Mouse (Mus musculus) forebrain, embryonic 14.5 days (tissue): ENCODE measurements around the gene Prrt4. TPM values are rescaled to one million over a fixed set of nuclear protein-coding genes. Genes with fewer than 3 reads are reported as not detected.

ENCODE experiments used
- ATAC-seq: fragments of 200-750 bp; cut with Nextera tagmentation; 2 replicates; pipeline ENCODE4 v1.8.0; 2017; ENCODE audit warnings: mild to moderate bottlenecking, moderate library complexity
- DNase-seq: peaks from one replicate; pipeline ENCODE4 v3.0.0-alpha.2; 2015; ENCODE audit warnings: low spot score
- H3K27ac ChIP-seq: fragments of 300-500 bp; sonication (generic); 2 replicates; pipeline ENCODE4 v1.5.1; 2014; ENCODE audit warnings: low read depth, mild to moderate bottlenecking, control low read depth, low read length, moderate library complexity
- H3K27me3 ChIP-seq: fragments of 300-500 bp; sonication (generic); replicated peaks from 2 replicates; pipeline ENCODE4 v1.6.1; 2014; ENCODE audit warnings: low read length, control low read depth, mixed read lengths; ENCODE audit not compliant: control insufficient read depth, insufficient read depth
- H3K36me3 ChIP-seq: fragments of 300-500 bp; sonication (generic); 2 replicates; pipeline ENCODE4 v1.6.1; 2014; ENCODE audit warnings: low read length, control low read depth; ENCODE audit not compliant: control insufficient read depth, insufficient read depth
- H3K4me1 ChIP-seq: fragments of 300-500 bp; sonication (generic); 2 replicates; pipeline ENCODE4 v1.6.1; 2014; ENCODE audit warnings: antibody characterized with exemption, low read length, control low read depth; ENCODE audit not compliant: control insufficient read depth, insufficient read depth
- H3K4me2 ChIP-seq: fragments of 300-500 bp; sonication (generic); 2 replicates; pipeline ENCODE4 v1.6.1; 2014; ENCODE audit warnings: mild to moderate bottlenecking, control low read depth, low read length
- H3K4me3 ChIP-seq: fragments of 300-500 bp; sonication (generic); 2 replicates; pipeline ENCODE4 v1.5.1; 2014; ENCODE audit warnings: low read depth, low read length, control low read depth
- H3K9ac ChIP-seq: fragments of 300-500 bp; sonication (generic); 2 replicates; pipeline ENCODE4 v1.6.1; 2014; ENCODE audit warnings: mild to moderate bottlenecking, low read length, control low read depth, moderate library complexity
- H3K9me3 ChIP-seq: fragments of 300-500 bp; sonication (generic); replicated peaks from 2 replicates; pipeline ENCODE4 v1.6.1; 2016; ENCODE audit warnings: low read length, control low read depth, mixed read lengths; ENCODE audit not compliant: control insufficient read depth
- WGBS: fragments of 180-500 bp; shearing (Covaris S2); extraction: QIAGEN DNeasy Blood & Tissue Kit; methylation state at CpG from one replicate; pipeline ENCODE4 v1.1.7; 2014; 5-methylcytosine and 5-hydroxymethylcytosine counted together
- polyA plus RNA-seq: library from polyadenylated mRNA; unstranded; fragments of >200 nt; fragmentation: Nextera tagmentation; extraction: Ambion mirVana; gene quantifications from 2 replicates; pipeline ENCODE4 v1.2.1, GENCODE M21; 2014

The Prrt4 gene
- polyA plus RNA-seq, 1 experiment from 2014 or later: 1.9 TPM

DNA sequence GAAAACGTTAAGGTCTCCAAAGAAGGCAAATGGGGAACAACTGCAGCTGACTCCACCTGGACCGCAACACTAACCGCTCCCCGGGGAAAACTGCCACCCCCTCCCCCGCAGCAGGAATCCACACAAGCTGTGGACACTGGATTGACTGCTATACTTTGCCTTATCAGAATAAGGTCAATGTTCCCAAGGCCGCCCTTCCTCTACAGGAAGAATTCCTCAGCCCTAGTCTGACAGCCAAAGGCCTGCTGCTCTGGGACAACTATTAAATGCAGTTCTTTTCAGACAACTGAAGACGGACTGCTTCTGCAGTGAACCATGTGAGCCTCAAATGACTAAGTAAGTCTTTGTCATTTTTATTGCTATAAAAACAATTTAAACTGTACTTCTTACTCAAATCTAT, 32.7 kb downstream of the Prrt4 start:
- no peak overlapping the region for H3K27ac ChIP-seq
- H3K4me3 ChIP-seq: no peak overlapping the region
- no peaks in the 10 kb centered on the region for H3K9me3 ChIP-seq
- H3K36me3 ChIP-seq: peaks cover 28% of the 10 kb centered on the region; the same call in 1 of the 2 replicates
- no peaks in the 10 kb centered on the region for H3K4me1 ChIP-seq
- 89% methylated on average over 7 of the region's 7 CpGs for WGBS
- ATAC-seq (no peak), DNase-seq (no peak)
- no peaks in the 10 kb centered on the region for H3K27me3 ChIP-seq
- H3K4me2 ChIP-seq: no peak overlapping the region
- H3K9ac ChIP-seq: no peak overlapping the region

DNA sequence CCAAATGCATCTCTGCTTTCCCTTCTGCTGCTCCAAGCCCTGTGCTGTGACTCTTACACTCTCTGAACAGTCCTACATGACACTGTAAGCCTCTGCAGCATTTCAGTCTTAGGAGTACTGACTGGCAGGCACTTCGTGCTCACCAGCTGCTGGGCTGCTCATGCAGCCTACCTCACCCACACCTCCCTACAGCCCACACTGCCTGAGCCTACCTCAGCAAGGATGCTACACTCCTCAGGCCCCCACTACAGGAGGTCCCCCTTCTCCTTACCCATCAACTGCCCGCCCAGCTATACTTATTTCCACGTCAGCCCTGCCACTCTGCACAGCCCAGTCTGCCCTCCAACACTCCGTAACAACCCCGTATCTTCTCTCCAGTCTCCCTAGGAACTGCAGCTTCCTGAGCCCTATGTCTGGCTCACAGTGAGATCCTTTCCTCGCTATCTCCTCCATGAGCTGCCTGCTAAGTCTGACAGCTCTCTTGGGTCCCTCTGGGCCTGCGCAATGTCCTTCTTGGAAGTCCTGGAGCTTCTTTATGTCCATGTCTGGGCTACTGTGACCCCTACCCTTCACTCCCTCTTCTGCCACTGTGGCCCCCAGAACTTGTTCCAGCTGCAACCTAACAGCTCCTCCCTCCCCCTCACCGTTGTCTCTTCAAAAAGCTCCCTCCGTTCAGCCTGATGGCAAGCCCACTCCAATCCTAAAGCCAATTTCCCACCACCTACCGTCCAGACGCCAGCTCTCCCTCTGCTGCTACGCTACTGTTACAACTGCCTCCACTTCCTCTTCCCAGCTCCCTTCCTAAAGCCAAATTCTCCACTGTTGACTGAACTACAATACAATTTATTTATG, 33.7 kb downstream of the Prrt4 start:
- H3K27ac ChIP-seq: no peak overlapping the region
- H3K4me1 ChIP-seq: no peaks in the 10 kb centered on the region
- peaks cover 30% of the 10 kb centered on the region for H3K36me3 ChIP-seq
- ATAC-seq: no peak
- no peak overlapping the region for H3K4me2 ChIP-seq
- no peaks in the 10 kb centered on the region for H3K27me3 ChIP-seq
- H3K9me3 ChIP-seq: no peaks in the 10 kb centered on the region
- WGBS: 75% methylated on average over 12 of the region's 12 CpGs
- H3K4me3 ChIP-seq: no peak overlapping the region
- no peak overlapping the region for H3K9ac ChIP-seq
- no peak for DNase-seq

- Histone ChIP-seq H3K9ac (no peak overlapping the region), H3K36me3 (peaks cover 26% of the 10 kb centered on the region), H3K27me3 (no peaks in the 10 kb centered on the region), H3K27ac (no peak overlapping the region), H3K9me3 (no peaks in the 10 kb centered on the region), H3K4me1 (no peaks in the 10 kb centered on the region), H3K4me2 (no peak overlapping the region), H3K4me3 (no peak overlapping the region)
- ATAC-seq: no peak
- WGBS: 93% methylated on average over 3 of the region's 3 CpGs
- DNase-seq: no peak
These were observed 34.4 kb downstream of the Prrt4 start for GRCm38 (mm10) chr6:29144971-29145370.

DNA sequence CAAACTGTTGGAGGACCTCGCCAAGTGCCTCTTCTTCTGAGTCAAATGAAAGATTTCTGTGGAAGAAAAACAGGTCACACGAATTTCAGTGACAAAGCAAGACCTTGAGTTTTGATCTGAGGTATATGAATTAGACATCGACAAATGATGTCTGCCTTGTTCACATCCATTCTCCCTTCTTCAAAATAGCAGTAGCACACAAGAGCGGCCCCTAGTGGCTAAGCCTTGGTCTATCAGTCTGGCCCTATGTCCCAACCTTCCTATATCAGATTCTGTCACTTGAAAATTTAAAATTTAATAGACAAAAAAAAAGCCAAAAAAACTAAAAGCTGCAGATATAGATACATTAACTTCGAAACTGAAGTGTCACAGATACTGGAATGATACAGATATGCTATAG, 35.8 kb downstream of the Prrt4 start:
- H3K9me3 ChIP-seq: no peaks in the 10 kb centered on the region
- no peak overlapping the region for H3K4me3 ChIP-seq
- H3K4me1 ChIP-seq: no peaks in the 10 kb centered on the region
- H3K27ac ChIP-seq: no peak overlapping the region
- H3K36me3 ChIP-seq: peaks cover 20% of the 10 kb centered on the region
- WGBS: 35% methylated on average over 5 of the region's 5 CpGs
- H3K27me3 ChIP-seq: no peaks in the 10 kb centered on the region
- DNase-seq: peak; percentile 81
- ATAC-seq: peak; percentile 76
- H3K4me2 ChIP-seq: no peak overlapping the region
- no peak overlapping the region for H3K9ac ChIP-seq

GRCm38 (mm10) chr6:29137441-29137840, 41.9 kb downstream of the Prrt4 start:
- Histone ChIP-seq H3K36me3 (peaks cover 63% of the 10 kb centered on the region), H3K27me3 (no peaks in the 10 kb centered on the region), H3K9ac (no peak overlapping the region), H3K4me1 (no peaks in the 10 kb centered on the region), H3K4me2 (no peak overlapping the region), H3K27ac (no peak overlapping the region), H3K4me3 (no peak overlapping the region), H3K9me3 (no peaks in the 10 kb centered on the region)
- WGBS: 96% methylated on average over 9 of the region's 9 CpGs
- ATAC-seq: no peak
- no peak for DNase-seq

DNA sequence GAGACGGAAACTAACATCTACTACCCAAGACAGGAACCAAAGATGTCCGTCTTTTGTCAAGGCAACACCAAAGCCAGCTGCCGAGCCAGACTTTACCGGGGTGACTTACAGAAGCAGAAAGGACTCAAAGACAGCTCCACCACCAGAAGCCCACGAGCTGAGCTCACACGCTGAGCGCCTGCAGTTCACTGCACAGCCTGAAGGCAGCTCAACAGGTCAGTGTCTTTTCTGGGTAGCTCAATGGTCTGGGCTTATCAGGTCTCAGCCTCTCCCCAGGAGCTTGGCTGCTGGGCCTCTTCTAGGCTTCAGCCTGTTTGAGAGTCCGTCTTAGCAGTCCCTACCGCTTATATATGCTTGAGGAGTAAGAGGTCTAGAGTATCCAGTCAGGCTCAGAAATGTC, 46.3 kb downstream of the Prrt4 start:
- H3K4me1 ChIP-seq: no peaks in the 10 kb centered on the region
- peaks cover 83% of the 10 kb centered on the region for H3K36me3 ChIP-seq
- H3K9me3 ChIP-seq: no peaks in the 10 kb centered on the region
- WGBS: 94% methylated on average over 9 of the region's 9 CpGs
- ATAC-seq (no peak), DNase-seq (no peak)
- H3K27ac ChIP-seq: no peak overlapping the region
- H3K27me3 ChIP-seq: no peaks in the 10 kb centered on the region
- no peak overlapping the region for H3K4me2 ChIP-seq
- H3K9ac ChIP-seq: no peak overlapping the region
- H3K4me3 ChIP-seq: no peak overlapping the region

GRCm38 (mm10) chr6:29126878-29127426, 52.4 kb downstream of the Prrt4 start:
- Histone ChIP-seq H3K9ac (no peak overlapping the region), H3K4me1 (no peaks in the 10 kb centered on the region), H3K27me3 (no peaks in the 10 kb centered on the region), H3K4me3 (no peak overlapping the region), H3K27ac (no peak overlapping the region), H3K4me2 (no peak overlapping the region), H3K9me3 (no peaks in the 10 kb centered on the region), H3K36me3 (peaks cover 70% of the 10 kb centered on the region)
- 95% methylated on average over 7 of the region's 7 CpGs for WGBS
- ATAC-seq (no peak), DNase-seq (no peak)

GRCm38 (mm10) chr6:29119990-29120389, 59.4 kb downstream of the Prrt4 start:
- Histone ChIP-seq H3K27me3 (no peaks in the 10 kb centered on the region), H3K4me3 (no peak overlapping the region), H3K4me2 (no peak overlapping the region), H3K9ac (no peak overlapping the region), H3K4me1 (no peaks in the 10 kb centered on the region), H3K27ac (no peak overlapping the region), H3K36me3 (peaks cover 9% of the 10 kb centered on the region; the same call in 1 of the 2 replicates), H3K9me3 (no peaks in the 10 kb centered on the region)
- ATAC-seq: no peak
- WGBS: 89% methylated on average over 13 of the region's 13 CpGs
- no peak for DNase-seq
